Mouse (Mus musculus): ENCODE results near the gene Rfx3. TPM values are rescaled to one million over a fixed set of nuclear protein-coding genes. Genes with fewer than 3 reads are reported as not detected.

Gene Rfx3
- polyA plus RNA-seq, 1 experiment from 2014 or later, result 26.8 TPM

DNA sequence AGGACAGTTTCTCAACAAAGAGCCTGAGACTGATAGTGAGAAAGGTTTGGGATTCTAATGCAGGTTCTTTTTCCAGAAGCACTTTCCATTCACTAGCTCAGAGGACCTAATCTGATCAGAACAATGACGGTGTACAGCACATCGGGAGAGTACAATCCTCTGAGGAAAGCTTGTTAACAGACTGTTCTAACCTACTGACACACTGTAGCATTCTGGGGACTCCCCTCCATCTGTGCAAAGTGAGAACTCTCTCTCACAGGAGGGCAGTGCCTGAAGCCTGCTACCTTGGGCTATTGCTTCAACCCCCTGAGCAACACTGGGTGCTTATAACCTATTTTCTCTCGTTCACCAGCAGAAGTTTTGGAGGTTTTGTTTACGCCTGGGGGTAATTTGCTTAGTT, 106.8 kb downstream of the Rfx3 start:
- no peaks in the 10 kb centered on the region for H3K27me3 ChIP-seq (replicated peaks)
- no peaks in the 10 kb centered on the region for H3K9me3 ChIP-seq
- 40% methylated on average over 4 of the region's 4 CpGs for WGBS
- H3K4me1 ChIP-seq, result peaks cover 4% of the 10 kb centered on the region; the same call in 1 of the 2 replicates
- no peak overlapping the region for H3K27ac ChIP-seq
- peak; percentile 75 for ATAC-seq (ENCODE audit: low FRiP score, low read depth)
- no peak overlapping the region for H3K4me3 ChIP-seq
- peaks cover 3% of the 10 kb centered on the region; the same call in 1 of the 2 replicates for H3K36me3 ChIP-seq
- no peak overlapping the region for H3K4me2 ChIP-seq (replicated peaks)
- H3K9ac ChIP-seq, result no peak overlapping the region

DNA sequence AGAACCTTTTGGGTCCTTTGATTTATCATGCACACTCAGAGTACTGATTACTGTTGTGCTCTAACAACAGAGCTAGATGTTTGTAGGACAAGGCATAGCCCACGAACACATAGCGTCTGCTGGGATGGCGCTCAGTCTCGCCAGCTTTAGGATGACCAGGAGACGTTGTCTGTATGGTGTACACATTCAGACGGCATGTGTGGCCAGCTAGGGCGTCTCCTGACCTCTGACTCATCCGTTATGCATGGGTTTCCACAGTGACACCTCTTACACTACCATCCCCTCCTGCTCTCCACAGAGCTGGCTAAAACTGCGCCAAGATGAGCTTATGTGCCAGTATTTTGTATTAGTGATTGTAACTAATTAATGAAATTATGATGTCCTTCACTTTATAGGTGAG, 108.4 kb downstream of the Rfx3 start:
- no peak overlapping the region for H3K4me3 ChIP-seq
- ATAC-seq (ENCODE audit: low FRiP score, low read depth), result no peak
- no peak overlapping the region for H3K9ac ChIP-seq
- H3K27me3 ChIP-seq (replicated peaks), result no peaks in the 10 kb centered on the region
- WGBS, result 69% methylated on average over 9 of the region's 9 CpGs
- no peak overlapping the region for H3K4me2 ChIP-seq (replicated peaks)
- H3K4me1 ChIP-seq, result peaks cover 4% of the 10 kb centered on the region; the same call in 1 of the 2 replicates
- H3K27ac ChIP-seq, result no peak overlapping the region
- H3K9me3 ChIP-seq, result no peaks in the 10 kb centered on the region
- H3K36me3 ChIP-seq, result peaks cover 3% of the 10 kb centered on the region; the same call in 1 of the 2 replicates

DNA sequence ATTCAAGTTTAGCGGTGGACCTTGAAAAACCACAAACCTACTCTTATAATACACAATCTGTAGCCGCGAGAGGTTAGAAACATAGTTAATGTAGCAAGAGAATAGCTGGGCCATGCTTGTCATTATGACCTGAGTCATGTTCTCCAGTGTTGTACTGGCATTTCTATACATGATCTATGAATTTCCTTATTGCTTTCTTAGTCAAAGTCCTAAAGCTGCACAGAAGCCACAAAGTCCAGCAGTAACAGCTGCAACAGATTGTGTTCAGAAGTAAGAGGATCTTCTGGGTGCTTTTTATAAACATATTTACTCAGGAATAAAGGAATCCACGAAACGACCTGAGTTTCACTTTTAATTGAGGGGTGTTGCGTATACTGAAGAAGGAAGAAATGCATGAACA, 109.3 kb downstream of the Rfx3 start:
- ATAC-seq (ENCODE audit: low FRiP score, low read depth), result no peak

DNA sequence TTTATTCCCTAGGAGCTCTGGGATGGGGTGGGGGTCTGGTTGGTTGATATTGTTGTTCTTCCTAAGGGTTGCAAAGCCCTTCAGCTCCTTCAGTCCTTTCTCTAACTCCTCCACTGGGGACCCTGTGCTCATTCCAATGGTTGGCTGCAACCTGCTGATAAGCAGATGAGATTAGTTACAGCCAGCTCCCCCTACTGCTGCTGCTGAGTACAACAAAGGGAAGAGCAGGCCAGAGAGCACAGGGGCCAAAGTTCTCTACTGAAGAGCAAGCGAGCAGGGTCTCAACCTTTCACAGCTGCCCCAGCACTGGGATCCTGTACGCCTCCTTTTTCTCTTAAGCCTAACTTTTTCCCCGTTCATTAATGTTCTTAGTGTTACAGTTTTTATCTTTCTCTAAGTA, 126.4 kb downstream of the Rfx3 start:
- ATAC-seq (ENCODE audit: low FRiP score, low read depth), result no peak
- 90% methylated on average over 3 of the region's 3 CpGs for WGBS
- H3K4me3 ChIP-seq, result no peak overlapping the region
- H3K27ac ChIP-seq, result no peak overlapping the region
- no peaks in the 10 kb centered on the region for H3K4me1 ChIP-seq
- no peaks in the 10 kb centered on the region for H3K27me3 ChIP-seq (replicated peaks)
- no peaks in the 10 kb centered on the region for H3K36me3 ChIP-seq
- H3K9me3 ChIP-seq, result no peaks in the 10 kb centered on the region
- no peak overlapping the region for H3K4me2 ChIP-seq (replicated peaks)
- H3K9ac ChIP-seq, result no peak overlapping the region

More for the DNA sequence above, 109.3 kb downstream of the Rfx3 start:
- H3K36me3 ChIP-seq, result peaks cover 3% of the 10 kb centered on the region; the same call in 1 of the 2 replicates
- no peak overlapping the region for H3K9ac ChIP-seq
- no peak overlapping the region for H3K4me2 ChIP-seq (replicated peaks)
- H3K27ac ChIP-seq, result no peak overlapping the region
- H3K4me3 ChIP-seq, result no peak overlapping the region
- no peaks in the 10 kb centered on the region for H3K27me3 ChIP-seq (replicated peaks)
- no peaks in the 10 kb centered on the region for H3K9me3 ChIP-seq
- H3K4me1 ChIP-seq, result peaks cover 4% of the 10 kb centered on the region; the same call in 1 of the 2 replicates
- 81% methylated on average over 6 of the region's 6 CpGs for WGBS

DNA sequence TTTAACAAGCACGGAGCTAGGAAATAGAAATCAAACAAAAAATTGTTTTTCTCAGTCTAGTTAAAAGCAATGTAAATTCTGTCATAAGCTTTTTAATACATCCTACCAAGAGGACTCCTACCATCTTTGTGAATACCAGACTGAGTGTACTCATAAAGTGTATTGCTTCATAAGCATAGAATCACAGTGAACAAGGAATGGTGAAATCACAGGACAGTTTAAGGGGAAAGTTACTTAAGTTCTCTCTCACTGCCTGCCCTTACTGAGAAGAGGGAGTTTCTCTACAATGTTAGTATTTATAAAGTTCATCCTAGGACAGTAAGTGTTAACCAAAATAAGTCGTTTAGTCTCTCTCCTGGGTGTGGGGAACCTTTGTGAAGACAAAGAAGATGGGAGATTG, 133.5 kb downstream of the Rfx3 start:
- H3K27ac ChIP-seq, result no peak overlapping the region
- no peak overlapping the region for H3K4me2 ChIP-seq (replicated peaks)
- no peak for ATAC-seq (ENCODE audit: low FRiP score, low read depth)
- H3K4me3 ChIP-seq, result no peak overlapping the region
- no peaks in the 10 kb centered on the region for H3K4me1 ChIP-seq
- no peaks in the 10 kb centered on the region for H3K9me3 ChIP-seq
- no peaks in the 10 kb centered on the region for H3K27me3 ChIP-seq (replicated peaks)
- 64% methylated on average over 2 of the region's 2 CpGs for WGBS
- H3K36me3 ChIP-seq, result no peaks in the 10 kb centered on the region
- H3K9ac ChIP-seq, result no peak overlapping the region

DNA sequence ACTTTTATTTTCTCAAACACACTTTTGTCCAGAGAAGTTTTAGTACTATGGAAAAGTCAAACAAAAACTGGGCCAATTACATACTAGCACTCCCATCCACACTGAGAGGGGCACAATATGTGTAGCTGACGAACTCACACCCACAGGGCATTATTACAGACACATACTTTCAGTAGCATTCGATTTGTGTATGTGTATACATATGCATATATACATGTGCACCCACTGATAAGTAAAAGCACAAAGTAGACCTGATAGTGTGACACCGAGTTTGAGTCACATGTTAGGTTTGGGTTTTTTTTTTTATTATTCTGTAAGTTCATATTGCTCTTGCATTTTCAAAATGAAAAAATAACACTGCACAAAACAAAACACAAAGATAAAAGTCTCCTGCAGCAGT, 140.2 kb downstream of the Rfx3 start:
- Histone ChIP-seq H3K27me3 (replicated peaks) (no peaks in the 10 kb centered on the region), H3K4me3 (no peak overlapping the region), H3K36me3 (no peaks in the 10 kb centered on the region), H3K9me3 (no peaks in the 10 kb centered on the region), H3K27ac (no peak overlapping the region), H3K4me2 (replicated peaks) (no peak overlapping the region), H3K4me1 (no peaks in the 10 kb centered on the region), H3K9ac (no peak overlapping the region)
- 90% methylated on average over 3 of the region's 3 CpGs for WGBS
- ATAC-seq (ENCODE audit: low FRiP score, low read depth), result no peak

DNA sequence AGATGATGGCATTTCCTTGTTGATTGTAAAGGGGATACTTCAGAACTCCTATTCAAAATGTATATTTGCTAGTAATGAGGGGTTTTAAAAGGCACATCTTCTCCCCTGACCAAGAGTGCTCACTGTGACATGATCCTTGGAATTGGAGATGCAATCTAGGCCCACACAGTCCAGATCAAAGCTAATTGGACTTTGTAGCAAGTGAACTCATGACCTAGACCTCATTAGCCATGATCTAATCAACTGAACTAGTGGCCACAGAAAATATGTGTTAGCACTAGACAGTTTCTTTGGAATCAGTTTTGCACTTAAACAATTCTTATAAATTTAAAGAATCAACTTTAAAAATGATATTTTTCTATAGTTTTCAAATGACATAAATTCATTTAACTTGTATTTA, 151.3 kb downstream of the Rfx3 start:
- Histone ChIP-seq H3K4me3 (no peak overlapping the region), H3K9me3 (no peaks in the 10 kb centered on the region), H3K27me3 (replicated peaks) (no peaks in the 10 kb centered on the region), H3K27ac (no peak overlapping the region), H3K4me1 (no peaks in the 10 kb centered on the region), H3K9ac (no peak overlapping the region), H3K4me2 (replicated peaks) (no peak overlapping the region), H3K36me3 (no peaks in the 10 kb centered on the region)
- no peak for ATAC-seq (ENCODE audit: low FRiP score, low read depth)

DNA sequence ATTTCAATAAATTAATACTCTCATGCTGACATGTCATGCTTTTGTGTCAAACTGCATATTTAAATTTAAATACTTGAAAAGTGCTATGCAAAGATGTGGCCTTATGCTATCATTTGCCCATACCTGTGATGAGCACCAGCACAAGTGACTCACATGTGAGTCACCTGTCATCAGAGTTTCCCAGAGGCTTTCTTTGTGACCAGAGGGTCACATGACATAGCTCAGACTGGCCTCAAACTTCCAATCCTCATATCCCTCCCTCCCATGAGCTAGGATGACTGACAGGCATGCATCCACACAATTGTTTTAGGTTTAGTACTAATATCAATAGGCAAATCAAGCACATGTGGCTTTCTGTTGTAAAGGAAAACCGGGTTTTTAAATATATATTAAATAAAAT, 162.0 kb downstream of the Rfx3 start:
- H3K36me3 ChIP-seq, result no peaks in the 10 kb centered on the region
- no peak for ATAC-seq (ENCODE audit: low FRiP score, low read depth)
- no peak overlapping the region for H3K27ac ChIP-seq
- no peak overlapping the region for H3K4me2 ChIP-seq (replicated peaks)
- no peaks in the 10 kb centered on the region for H3K4me1 ChIP-seq
- no peaks in the 10 kb centered on the region for H3K27me3 ChIP-seq (replicated peaks)
- H3K4me3 ChIP-seq, result no peak overlapping the region
- no peaks in the 10 kb centered on the region for H3K9me3 ChIP-seq
- no peak overlapping the region for H3K9ac ChIP-seq
- WGBS, result 81% methylated on average over 1 of the region's 1 CpGs

DNA sequence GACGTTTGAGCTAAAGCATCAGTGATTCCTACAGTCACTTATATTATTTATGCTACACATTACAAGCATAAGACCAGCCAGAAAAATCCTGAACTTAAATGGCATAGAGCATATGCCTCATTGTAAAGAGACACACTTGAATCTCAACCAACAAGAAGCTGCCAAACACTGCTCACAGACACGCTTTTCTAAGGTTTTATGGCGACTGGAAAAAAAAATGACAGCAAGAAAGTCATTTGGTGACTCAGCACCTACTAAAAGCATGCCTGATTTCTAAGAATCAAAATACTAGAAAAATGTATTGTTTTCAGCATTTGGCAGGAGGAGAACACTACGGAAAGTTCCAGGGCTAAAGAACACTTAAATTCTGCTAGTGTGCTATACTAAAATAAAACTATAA, 163.9 kb downstream of the Rfx3 start:
- no peaks in the 10 kb centered on the region for H3K9me3 ChIP-seq
- no peak overlapping the region for H3K4me3 ChIP-seq
- H3K27ac ChIP-seq, result no peak overlapping the region
- no peaks in the 10 kb centered on the region for H3K4me1 ChIP-seq
- no peak for ATAC-seq (ENCODE audit: low FRiP score, low read depth)
- no peaks in the 10 kb centered on the region for H3K36me3 ChIP-seq
- no peak overlapping the region for H3K4me2 ChIP-seq (replicated peaks)
- WGBS, result 92% methylated on average over 4 of the region's 4 CpGs
- H3K27me3 ChIP-seq (replicated peaks), result no peaks in the 10 kb centered on the region
- no peak overlapping the region for H3K9ac ChIP-seq

DNA sequence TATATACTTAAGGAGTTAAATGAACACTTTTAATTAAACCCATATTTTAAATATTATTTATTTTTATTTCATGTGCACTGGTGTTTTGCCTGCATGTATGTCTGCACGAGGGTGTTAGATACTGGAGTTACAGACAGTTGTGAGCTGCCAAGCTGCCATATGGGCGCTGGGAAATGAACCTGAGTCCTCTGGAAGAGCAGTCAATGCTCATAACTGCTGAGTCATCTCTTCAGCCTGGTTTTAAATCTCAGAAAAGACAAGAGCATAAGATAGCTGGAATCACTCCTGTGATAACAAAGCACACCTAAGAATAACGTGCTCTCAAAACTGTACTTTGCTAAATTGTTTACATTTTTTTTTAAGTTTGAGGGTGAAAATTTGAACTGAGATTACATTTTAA, 172.3 kb downstream of the Rfx3 start:
- no peak overlapping the region for H3K4me2 ChIP-seq (replicated peaks)
- no peak overlapping the region for H3K27ac ChIP-seq
- no peak for ATAC-seq (ENCODE audit: low FRiP score, low read depth)
- 83% methylated on average over 3 of the region's 3 CpGs for WGBS
- H3K4me3 ChIP-seq, result no peak overlapping the region
- H3K36me3 ChIP-seq, result no peaks in the 10 kb centered on the region
- no peaks in the 10 kb centered on the region for H3K27me3 ChIP-seq (replicated peaks)
- no peak overlapping the region for H3K9ac ChIP-seq
- H3K4me1 ChIP-seq, result no peaks in the 10 kb centered on the region
- H3K9me3 ChIP-seq, result no peaks in the 10 kb centered on the region

DNA sequence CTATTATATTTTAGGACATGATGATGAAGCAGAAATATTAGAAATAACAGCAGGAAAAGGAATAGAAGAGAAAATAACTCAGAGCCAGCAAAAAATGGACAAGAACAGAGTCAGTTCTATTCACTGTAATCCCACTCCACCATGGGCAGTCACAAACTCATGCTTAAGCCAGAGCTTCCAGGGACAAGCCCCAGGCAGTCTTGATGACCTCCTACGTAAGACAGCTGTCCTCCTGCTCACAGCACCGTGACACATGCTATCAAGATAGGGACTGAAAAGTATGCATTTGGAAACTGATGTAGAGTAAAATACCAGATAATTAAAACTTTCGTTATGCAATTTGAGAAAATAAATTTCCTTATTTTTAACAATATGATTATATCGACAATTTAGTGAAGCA, 172.9 kb downstream of the Rfx3 start:
- Histone ChIP-seq H3K4me2 (replicated peaks) (no peak overlapping the region), H3K4me1 (no peaks in the 10 kb centered on the region), H3K36me3 (no peaks in the 10 kb centered on the region), H3K27me3 (replicated peaks) (no peaks in the 10 kb centered on the region), H3K27ac (no peak overlapping the region), H3K4me3 (no peak overlapping the region), H3K9me3 (no peaks in the 10 kb centered on the region), H3K9ac (no peak overlapping the region)
- WGBS, result 82% methylated on average over 4 of the region's 4 CpGs
- no peak for ATAC-seq (ENCODE audit: low FRiP score, low read depth)

DNA sequence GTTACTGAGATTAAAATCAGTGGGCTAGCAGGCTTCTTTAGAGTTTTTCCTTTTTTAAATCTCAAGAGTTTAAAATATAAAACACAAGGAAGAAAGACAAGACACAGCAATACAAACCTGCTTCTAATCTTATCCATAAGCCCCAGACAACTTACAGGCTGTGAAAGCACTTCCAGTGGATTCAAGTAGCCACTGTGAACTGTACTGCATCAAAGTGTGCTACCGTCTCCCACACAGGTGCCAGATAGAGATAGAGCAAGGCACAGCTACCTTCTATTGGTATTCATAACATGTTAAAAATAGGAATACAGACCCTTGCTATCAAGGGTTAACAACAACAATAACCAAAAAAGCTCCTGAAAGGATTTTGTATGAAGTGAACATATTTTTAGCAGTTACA, 178.5 kb downstream of the Rfx3 start:
- Histone ChIP-seq H3K4me3 (no peak overlapping the region), H3K36me3 (no peaks in the 10 kb centered on the region), H3K27me3 (replicated peaks) (no peaks in the 10 kb centered on the region), H3K4me2 (replicated peaks) (no peak overlapping the region), H3K27ac (no peak overlapping the region), H3K9me3 (no peaks in the 10 kb centered on the region), H3K4me1 (no peaks in the 10 kb centered on the region), H3K9ac (no peak overlapping the region)
- no peak for ATAC-seq (ENCODE audit: low FRiP score, low read depth)
- WGBS, result 87% methylated on average over 1 of the region's 1 CpGs

DNA sequence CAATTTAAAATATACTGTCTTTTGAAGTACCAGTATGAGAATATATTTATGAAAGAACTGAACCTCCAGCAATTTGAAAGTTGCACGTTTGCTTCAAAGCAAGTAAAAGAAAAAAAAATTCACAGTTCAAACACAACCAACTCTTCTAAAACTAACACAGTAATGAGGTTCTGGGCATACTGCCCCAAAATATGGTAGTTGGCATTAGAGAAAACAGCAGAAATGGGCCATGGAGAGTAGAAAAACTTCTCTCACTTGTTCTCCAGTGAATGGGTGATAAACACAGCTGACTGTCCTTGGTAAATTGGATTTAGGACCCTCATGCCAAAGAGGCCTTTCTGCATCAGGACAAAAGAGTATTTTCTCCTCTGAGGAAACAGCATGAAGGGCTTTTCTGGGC, 182.7 kb downstream of the Rfx3 start:
- Histone ChIP-seq H3K4me3 (no peak overlapping the region), H3K9ac (no peak overlapping the region), H3K36me3 (peaks cover 8% of the 10 kb centered on the region; the same call in 1 of the 2 replicates), H3K9me3 (no peaks in the 10 kb centered on the region), H3K4me2 (replicated peaks) (no peak overlapping the region), H3K4me1 (no peaks in the 10 kb centered on the region), H3K27me3 (replicated peaks) (no peaks in the 10 kb centered on the region), H3K27ac (no peak overlapping the region)
- WGBS, result 87% methylated on average over 1 of the region's 1 CpGs
- no peak for ATAC-seq (ENCODE audit: low FRiP score, low read depth)
